Mouse (Mus musculus) left cerebral cortex, adult 18-20 months (tissue): Measurements from ENCODE around the gene Dixdc1. TPM values are rescaled to one million over a fixed set of nuclear protein-coding genes. Genes with fewer than 3 reads are reported as not detected.

Source experiments
- DNase-seq, 2 experiments: peaks; one replicate each; pipeline ENCODE4 v3.0.0; 2021 to 2022; ENCODE audit warnings: low spot score in 2 of 2, mixed read lengths in 1 of 2
- long read RNA-seq, 2 experiments: library from polyadenylated mRNA; stranded (forward); transcript quantifications; one replicate each; pipeline ENCODE4 v2.0.0; 2021
- total RNA-seq, 2 experiments: library from RNA; stranded (reverse); gene quantifications; 2 replicates each; pipeline ENCODE4 v1.2.3; 2021

Gene Dixdc1
- 10 to 100 TPM; 67.9 to 79.3 TPM for total RNA-seq
- long read RNA-seq, experiment 1, full-length matches to known transcripts, result 5 of 68 reads
- long read RNA-seq, experiment 1, partial matches to known transcripts, result 11 of 68 reads
- long read RNA-seq, experiment 1, other reads (novel, unspliced or antisense), result 52 of 68 reads
- long read RNA-seq, experiment 2, full-length matches to known transcripts, result 1 of 29 reads
- long read RNA-seq, experiment 2, partial matches to known transcripts, result 7 of 29 reads
- long read RNA-seq, experiment 2, other reads (novel, unspliced or antisense), result 21 of 29 reads

DNA sequence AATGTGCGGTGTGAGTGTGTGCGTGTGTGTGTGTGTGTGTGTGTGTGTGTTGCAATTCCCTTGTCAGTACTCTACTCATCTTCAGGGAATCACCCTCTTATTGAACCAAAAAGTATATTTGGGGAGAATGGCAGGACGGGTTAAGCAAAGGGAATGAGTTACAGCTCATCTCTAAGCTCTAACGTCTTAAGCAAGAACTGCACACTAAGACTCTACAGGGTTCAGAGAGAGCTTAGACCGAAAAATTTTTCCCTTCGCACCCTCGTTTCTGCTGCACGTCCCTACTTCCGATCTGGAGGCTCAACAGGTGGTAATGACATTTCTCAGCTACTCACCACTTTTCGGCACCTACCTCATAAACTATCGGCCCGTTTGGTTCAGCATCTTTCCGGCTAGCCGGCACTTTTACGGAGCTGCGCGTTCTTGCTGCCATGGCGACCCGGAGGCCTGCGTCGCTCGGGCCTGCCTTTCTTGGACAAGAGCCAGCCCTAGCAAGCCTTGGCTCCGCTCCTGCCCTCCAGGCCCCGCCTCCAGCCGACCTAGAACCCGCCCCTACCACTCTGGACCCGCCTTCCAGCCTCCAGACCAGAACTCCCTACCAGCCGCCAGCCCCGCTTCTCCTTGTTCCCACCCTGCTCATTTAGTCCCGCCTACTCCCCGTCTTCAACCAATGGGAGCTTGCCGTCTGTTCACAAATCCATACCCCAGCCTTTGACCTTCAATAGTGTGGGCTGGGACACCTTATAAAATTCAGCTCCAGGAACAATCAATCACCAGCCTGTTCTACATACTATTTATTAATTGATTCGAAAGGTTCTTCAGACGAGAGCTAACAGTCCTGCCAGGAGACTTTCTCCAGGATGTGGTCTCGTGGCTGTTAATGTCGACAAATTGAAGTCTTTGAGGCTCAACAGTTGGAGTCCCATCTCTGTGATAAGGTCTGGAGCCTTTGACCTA is at the start of gene Dixdc1:
Dixdc1 (minus strand) TSS at position 604 of the 957 bp plus-strand sequence.
- peak; percentile 81 to 83 for DNase-seq

DNA sequence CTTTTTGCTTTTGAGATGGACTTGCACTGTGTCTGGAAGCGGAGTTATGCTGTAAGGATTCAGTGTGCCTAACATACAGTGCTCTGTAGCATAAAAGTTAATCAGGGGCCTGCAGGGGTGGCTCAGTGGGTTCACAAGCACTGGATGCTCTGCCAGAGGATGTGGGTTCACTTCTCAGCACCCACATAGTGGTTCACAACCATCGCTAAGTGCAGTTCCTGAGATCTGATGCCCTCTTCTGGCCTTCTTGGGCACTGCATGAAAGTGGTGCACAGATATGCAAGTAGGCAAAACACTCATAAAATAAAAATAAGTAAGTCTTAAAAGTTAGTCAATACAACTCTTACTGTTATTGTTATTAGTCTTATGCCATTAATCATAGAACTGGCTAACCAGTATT is 42.8 kb upstream of the Dixdc1 start:
- DNase-seq, result peak in 1 of 2 experiments; percentile 30

DNA sequence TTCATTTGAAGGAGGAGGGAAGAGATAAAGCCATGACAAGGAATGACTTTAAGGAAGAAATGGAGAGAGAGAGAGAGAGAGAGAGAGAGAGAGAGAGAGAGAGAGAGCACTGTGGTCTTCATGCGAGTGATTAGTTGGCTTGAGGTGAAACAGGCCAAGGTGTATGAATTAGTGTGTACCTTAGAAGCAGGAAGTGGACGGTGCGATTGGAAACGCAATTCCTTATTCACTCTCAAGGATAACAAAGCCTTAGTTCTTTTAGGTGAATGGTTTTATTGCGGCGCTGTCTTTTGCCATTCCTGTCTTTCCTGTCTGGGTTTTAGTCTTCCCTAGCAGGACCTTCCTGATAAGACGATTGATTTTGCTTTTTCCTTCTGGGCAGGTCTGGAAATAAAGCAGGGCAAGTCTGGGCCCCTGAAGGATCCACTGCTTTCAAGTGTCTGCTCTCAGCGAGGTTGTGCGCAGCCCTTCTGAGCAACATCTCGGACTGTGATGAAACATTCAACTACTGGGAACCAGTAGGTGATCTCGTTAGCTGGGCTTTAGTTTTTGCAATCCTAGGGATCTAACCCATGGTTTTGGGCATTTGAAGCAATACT is 36.9 kb upstream of the Dixdc1 start:
- no peak for DNase-seq

DNA sequence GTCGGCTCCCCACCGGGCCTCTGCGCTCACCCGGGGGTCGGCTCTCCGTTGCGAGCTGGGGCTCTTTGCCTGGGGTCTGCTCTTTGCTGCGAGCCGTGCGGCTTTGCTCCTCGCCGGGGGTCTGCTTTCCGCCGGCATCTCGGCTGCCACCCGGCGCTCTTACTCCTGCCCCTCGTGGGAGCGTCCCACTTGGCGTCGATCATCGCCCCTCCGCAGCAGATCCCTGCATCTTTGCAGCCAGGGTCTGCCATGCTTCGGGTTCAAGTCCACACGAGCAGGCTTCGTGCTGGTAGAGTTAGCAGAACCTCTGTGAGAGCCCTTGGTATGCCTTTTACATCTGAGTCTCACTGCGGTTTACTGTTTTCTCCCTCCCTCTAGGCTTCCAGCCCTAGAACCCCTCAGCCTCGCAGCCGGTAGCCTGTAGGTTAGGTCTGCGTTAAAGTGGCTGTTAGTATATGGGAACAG is 36.4 kb upstream of the Dixdc1 start:
- peak in 1 of 2 experiments; percentile 10 for DNase-seq

DNA sequence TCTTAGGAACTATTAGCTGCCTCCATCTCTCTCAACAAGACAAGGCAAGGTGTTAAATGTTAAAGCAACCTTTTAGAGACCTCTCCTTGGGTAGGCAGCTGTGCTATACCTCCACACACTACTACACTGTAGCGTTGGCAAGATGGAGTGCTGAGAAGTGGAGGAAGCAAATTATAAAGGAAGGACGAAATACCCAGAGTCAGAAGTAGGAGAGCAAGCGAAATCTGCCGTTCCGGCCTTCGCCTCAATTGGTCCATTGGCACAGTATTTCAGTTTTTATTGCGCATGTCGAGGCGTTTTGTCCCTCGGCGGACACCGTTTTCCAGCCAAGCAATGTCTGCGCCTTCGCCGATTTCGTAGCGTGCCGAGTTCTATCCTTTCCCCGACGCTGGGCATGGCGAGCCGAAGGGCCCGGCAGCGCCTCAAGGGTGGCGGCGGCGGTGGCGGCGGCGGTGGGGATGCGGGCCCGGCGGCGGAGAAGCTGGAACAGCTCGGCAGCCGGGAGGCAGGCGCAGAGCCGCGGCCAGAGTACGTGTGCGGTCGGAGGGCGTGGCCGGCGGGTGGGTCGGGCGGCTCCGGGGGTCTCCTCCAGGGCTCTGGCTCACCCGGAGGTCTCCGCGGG is 35.8 kb upstream of the Dixdc1 start, which contains the start of the genes Alg9 and 1110032A03Rik:
Alg9 (plus strand) TSS at position 29 of the 622 bp plus-strand sequence.
1110032A03Rik (minus strand) TSS at position 530 of the 622 bp plus-strand sequence.
- peak; percentile 92 for DNase-seq

DNA sequence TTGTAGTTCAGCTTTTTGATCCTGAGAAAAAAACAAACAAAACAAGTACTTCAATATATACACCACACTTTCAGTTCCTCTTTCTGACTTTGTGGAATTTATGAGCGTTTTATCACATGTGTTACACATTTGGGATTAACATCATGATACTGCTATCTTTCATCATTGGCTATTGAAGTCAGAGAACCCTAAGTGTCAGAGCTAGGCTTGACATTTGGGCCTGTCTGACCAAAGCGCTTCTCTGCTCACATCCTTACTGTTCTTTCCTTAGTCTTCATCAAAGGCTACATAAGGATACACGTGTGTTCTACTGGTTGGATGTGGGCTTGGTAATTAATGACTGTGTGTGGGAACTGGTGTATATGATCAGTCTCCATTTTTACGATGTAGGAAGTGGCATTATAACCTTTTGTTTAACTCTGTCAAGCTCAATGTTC is 34.7 kb upstream of the Dixdc1 start:
- DNase-seq, result no peak

DNA sequence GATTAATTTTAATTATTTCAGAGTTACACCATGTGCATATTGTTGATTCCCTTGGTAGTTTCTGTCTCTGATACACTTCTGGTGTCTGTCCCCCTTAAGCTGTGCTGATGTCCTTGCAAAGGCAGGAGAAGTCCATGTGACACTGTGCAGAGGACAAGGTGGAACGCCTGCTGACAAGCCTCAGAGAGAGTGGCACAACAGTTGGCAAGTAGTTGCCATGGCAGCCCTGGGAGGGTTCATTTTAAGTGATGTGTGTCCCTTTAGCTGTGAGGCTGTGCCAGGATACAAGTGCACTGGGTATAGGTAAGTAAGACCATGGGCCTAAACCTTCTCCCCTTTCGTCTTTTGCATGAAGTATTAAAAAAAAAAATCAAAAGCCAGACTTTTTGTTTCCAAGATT is 30.7 kb upstream of the Dixdc1 start:
- DNase-seq, result no peak

DNA sequence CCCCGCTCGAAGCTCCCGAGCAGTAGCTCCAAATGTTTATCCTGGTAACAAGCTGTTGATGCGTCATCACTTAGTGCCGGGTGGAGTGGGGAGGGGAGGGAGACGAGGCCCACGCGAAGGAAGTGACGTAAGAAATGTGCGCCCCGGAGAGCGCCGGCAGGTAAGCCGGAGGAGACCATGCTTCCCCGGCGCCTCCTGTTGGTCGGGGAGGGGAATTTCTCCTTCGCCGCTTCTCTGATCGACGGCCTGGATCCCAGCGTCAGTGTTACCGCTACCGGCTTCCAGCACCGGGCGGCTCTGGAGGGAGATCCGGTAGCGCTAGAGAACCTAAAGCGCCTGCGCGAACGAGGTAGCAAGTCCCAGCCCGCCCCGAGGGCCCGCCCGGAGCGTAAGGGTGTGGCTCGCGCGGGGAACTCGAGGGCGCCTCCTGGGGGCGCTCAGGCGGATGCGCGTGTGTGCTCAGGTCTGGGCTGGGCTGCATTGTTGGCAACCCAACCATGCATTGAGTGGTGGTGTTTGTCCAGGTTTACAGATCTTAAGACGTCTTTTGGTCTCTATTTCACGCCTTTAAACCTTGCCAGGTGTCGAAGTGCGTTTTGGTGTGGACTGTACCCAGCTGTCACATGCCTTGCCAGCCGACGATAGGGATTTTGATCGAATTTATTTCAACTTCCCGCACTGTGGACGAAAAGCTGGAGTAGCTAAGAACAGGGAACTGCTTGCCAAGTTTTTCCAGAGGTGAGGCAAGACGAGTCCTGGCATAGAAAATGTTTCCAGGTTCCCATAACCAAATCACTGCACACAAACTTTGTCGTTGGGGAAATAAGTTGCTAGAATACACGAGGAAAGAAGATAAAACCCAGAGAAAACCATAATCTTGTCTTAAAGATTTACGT is 29.0 kb upstream of the Dixdc1 start, which contains the start of gene Fdxacb1:
Fdxacb1 (plus strand) TSS at position 130 of the 896 bp plus-strand sequence.
- peak; percentile 99 for DNase-seq

DNA sequence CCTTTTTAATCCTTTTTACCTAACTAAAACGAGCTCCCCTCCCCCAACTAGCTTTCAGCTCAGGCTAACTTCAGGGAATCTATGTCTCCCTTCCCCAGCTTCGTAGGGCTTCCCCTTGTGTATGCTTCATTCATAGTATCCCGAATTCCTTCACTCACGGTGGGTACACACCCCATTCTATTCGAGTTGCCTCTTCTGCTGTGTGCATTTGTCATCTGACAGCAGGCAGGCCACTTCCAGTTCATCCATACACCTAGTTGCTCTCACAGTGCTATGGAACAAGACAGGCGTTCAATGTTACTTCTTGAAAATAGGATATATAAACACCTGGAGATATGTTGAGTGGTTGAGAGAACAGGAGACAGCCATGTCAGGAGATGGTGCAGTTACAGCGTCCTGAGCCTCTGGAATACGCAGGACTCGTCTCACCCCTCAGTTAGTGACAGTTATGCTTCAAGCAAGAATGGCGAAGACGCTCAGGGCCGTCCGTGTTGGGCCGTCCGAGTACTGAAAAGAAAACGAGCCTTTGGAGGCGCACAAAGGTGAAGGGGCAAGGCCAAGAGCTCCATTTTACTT is 28.3 kb upstream of the Dixdc1 start:
- no peak for DNase-seq

DNA sequence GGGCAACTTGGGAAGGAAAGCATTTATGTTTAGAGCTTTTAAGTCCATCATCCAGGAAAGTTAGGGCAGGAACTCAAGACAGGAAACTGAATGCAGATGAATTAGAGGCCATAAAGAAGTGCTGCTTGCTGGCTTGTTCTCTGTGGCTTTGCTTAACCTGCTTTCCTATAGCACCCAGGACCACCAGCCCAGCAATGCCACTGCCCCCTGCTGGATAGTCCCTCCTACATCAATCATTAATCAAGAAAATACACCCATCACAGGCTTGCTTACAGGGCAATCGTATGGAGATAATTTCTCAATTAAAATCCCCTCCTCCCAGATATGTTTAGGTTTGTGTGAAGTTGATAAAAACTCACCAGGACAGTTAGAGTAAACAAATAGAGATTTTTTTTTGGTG is 24.0 kb upstream of the Dixdc1 start:
- DNase-seq, result peak in 1 of 2 experiments; percentile 24

DNA sequence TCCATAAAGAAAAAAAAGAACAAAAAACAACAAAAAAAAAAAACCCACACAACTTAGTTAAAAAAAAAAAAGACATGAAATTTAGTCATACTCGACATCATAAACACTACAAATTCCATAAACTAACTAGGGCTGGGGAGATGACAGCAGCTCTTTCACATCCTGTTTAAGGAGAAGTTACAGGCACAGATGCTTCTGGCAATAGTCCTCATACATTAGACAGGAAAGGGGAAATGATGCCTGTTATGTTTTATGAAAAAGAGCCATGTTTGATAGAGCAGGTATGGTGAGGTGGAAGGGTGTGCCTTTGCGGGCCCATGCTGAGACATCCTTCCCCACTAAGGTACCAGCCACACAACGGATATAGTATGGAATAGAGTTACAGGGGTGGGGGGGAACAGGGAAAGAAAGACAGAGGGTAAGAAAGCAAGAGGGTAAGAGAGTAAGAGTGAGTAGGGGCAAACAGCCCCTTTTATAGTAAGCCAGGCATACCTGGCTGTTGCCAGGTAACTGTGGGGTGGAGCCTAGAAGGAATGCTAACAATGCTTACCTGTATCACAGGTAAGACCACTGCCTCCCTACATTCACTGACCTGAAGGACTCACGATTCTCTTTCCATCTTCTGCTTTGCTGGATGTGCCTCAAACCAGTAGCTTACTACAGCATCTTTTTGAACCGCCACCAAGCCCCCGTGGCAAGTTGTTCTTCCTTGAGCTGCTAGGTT is 22.4 kb upstream of the Dixdc1 start:
- no peak for DNase-seq

DNA sequence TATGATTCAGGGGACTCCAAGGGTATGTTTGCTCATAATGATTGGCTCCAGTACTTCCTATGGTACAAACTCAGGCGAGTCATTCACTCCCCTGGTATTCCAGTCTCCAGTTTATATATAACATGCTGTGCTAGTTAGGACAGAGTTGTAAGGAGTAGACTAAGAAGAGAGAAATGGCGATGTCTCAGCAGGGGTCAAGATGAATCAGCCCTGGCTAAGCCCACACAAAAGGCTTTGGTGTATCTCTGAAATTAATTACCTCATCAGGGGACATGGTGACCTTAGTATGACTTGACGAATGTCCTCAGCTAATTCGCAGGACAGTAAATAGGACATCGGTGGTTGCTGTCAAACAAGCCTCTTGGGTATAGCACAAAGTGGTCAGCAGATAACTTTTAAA is 17.4 kb upstream of the Dixdc1 start:
- DNase-seq, result no peak

DNA sequence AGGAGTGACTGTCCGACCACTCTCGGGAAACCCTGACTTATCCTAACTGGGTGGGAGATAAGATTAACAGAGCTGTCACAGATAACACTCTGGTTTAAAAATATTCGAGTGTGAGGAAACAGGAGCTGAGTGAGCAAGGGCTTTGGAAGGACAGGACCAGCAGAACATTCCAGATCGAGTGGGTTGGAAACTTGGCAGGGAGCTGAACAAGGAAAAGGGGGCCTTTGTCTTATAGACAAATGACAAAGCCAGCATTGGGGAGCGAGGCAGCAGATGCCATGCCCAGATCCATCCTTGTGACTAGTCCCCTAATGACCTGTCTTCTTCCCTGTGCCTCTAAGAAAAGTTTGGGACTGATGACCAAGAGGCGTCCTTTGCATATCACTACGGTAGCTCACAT is 14.6 kb upstream of the Dixdc1 start:
- peak in 1 of 2 experiments; percentile 29 for DNase-seq

DNA sequence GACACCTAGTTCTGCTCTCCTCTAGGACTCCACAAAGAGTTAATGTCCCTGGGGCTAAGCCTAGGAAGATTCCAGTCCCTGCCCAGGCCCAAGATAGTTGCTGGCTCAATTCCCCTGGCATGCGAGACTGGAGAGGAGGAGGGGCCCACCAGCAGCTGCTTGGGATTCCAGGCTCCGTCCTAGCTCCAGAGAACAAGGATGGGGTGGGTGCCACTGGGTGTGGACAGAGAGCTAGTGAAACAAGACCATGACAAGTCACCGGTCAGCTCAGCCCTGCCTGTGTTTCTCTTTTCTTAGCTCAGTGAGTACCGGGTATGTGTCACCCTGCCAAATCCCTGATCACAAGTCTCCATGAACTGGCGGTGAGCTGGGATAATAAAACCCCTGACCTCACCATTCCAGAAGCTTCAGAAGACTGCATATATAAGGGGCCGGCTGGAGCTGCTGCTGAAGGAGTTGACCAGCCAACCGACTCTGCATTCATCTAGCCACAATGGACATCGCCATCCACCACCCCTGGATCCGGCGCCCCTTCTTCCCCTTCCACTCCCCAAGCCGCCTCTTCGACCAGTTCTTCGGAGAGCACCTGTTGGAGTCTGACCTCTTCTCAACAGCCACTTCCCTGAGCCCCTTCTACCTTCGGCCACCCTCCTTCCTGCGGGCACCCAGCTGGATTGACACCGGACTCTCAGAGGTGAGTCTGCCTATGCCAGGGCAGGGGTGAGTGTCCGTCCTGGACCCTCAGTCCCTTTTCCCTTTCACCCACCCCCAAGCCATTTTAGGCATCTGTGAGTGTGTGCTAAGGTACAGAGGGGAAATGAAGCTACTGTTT is 13.7 kb upstream of the Dixdc1 start:
- DNase-seq, result peak; percentile 65 to 70

DNA sequence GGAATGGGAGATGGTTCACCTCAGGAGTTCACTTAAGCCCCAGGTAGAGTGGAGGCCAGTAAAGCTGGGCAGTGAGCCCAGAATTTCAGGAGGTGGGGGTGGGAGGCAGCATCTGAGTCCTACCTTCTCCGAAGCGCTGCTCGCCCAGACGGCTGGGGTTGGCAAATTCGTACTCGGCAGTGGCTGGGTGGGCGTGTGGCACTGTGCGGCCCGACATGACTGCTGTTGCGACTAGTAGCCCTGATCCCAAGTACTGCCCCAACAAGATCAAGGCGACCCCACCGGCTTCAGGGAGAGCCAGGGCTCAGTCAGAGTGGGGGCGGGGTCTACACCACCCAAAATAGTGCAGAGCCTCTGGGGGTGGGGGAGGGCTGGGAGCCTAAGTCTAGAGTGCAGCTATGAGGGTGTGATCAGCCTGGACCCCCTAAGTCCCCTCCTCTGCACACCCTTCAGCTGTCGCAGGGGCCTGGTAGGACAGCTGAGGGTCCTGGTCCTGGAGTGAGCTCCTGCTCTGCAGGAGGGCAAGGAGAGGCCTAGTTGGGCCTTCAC is 12.8 kb upstream of the Dixdc1 start, which contains the start of gene Hspb2:
Hspb2 (minus strand) TSS at position 301 of the 549 bp plus-strand sequence.
- DNase-seq, result peak in 1 of 2 experiments; percentile 19

DNA sequence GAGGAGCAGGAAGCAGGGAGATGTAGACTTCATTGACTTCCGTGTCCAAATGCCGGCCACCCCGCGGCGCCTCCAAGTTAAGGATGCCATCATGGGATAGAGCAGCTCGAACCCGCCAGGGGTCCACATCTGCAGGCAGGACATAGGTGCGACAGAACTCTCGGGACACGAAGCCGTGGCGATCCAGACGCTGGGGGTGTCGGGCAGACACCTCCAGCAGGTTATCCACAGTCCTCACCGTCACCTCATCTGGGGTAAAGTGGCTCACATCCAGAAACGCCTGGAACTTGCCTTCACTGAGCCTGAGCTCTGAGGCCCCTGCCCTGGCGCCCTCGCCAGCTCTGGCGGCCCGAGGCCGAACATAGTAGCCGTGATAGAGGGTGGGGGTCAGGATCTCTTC is 12.0 kb upstream of the Dixdc1 start, which contains the start of gene Cryab:
Cryab (plus strand) TSS at position 3 of the 400 bp plus-strand sequence.
- DNase-seq, result no peak

DNA sequence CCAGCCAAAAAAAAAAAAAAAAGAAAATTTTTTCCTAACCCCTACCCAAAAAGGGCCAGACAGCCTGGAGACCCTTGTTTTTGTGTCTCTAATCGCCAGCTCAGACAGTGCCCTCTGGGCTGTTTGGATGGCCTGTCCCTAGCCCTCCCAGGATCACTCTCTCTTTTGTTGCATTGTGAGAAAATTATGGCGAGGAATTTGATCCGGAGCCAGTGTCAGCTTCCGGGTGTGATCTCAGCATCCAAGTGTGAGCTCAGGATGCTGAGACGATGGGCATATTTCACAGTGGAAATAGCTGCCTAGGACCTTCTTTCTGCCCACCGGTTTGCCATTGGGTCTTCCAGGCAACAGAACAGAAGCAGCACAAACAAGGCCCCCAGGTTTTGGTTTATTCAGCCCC is 11.4 kb upstream of the Dixdc1 start:
- DNase-seq, result no peak
